Mouse (Mus musculus): ENCODE measurements around the gene Rnf151. TPM values are rescaled to one million over a fixed set of nuclear protein-coding genes. Genes with fewer than 3 reads are reported as not detected.
"Not testable (repeated sequence)": the region's sequence is repeated elsewhere in the genome, so short reads cannot be mapped to it uniquely, and the experiment has no call there.

Rnf151 gene
- total RNA-seq, 2 experiments from 2014 or later, result not detected

GRCm38 (mm10) chr17:24734513-24734912 lies 16.6 kb upstream of the Rnf151 start:
- intact Hi-C loops (cut with DNase I), result no loop called here

GRCm38 (mm10) chr17:24733434-24734050 lies 15.7 kb upstream of the Rnf151 start:
- no peak for DNase-seq (ENCODE audit: low spot score in 2 of 2)
- intact Hi-C loops (cut with DNase I), result no loop called here

More at GRCm38 (mm10) chr17:24734513-24734912, 16.6 kb upstream of the Rnf151 start:
- no peak for DNase-seq (ENCODE audit: low spot score in 2 of 2)

GRCm38 (mm10) chr17:24732233-24732935 lies 14.5 kb upstream of the Rnf151 start:
- no peak for DNase-seq (ENCODE audit: low spot score in 2 of 2)
- intact Hi-C loops (cut with DNase I), result no loop called here

- intact Hi-C loops (cut with DNase I), result no loop called here
- DNase-seq (ENCODE audit: low spot score in 2 of 2), result no peak
Observed at GRCm38 (mm10) chr17:24730787-24731186, 12.9 kb upstream of the Rnf151 start.

- intact Hi-C loops (cut with DNase I), result no loop called here
- DNase-seq (ENCODE audit: low spot score in 2 of 2), result no peak
Observed at GRCm38 (mm10) chr17:24729067-24729466, 11.2 kb upstream of the Rnf151 start.

- no peak for DNase-seq (ENCODE audit: low spot score in 2 of 2)
- intact Hi-C loops (cut with DNase I), result no loop called here
Observed at GRCm38 (mm10) chr17:24728184-24728583, 10.3 kb upstream of the Rnf151 start.

GRCm38 (mm10) chr17:24727618-24728017 lies 9.8 kb upstream of the Rnf151 start, which contains the start of gene Rpl3l:
Rpl3l (plus strand) TSS chr17:24727820.
- intact Hi-C loops (cut with DNase I), result no loop called here
- DNase-seq (ENCODE audit: low spot score in 2 of 2), result no peak

GRCm38 (mm10) chr17:24725637-24726390 lies 8.0 kb upstream of the Rnf151 start:
- no peak for DNase-seq (ENCODE audit: low spot score in 2 of 2)
- intact Hi-C loops (cut with DNase I), result no loop called here

- intact Hi-C loops (cut with DNase I), result no loop called here
- DNase-seq (ENCODE audit: low spot score in 2 of 2), result peak; percentile 94 to 95
Observed at GRCm38 (mm10) chr17:24724184-24724583, 6.3 kb upstream of the Rnf151 start, which contains the start of gene Ndufb10. Ndufb10 (minus strand) TSS chr17:24724478.

- intact Hi-C loops (cut with DNase I), result no loop called here
- DNase-seq (ENCODE audit: low spot score in 2 of 2), result peak in 1 of 2 experiments; percentile 20
Observed at GRCm38 (mm10) chr17:24723881-24724180, 6.0 kb upstream of the Rnf151 start.

GRCm38 (mm10) chr17:24723122-24723880 lies 5.4 kb upstream of the Rnf151 start:
- no peak for DNase-seq (ENCODE audit: low spot score in 2 of 2)
- intact Hi-C loops (cut with DNase I), result no loop called here

GRCm38 (mm10) chr17:24722220-24722924 lies 4.5 kb upstream of the Rnf151 start:
- no peak for DNase-seq (ENCODE audit: low spot score in 2 of 2)
- intact Hi-C loops (cut with DNase I), result no loop called here

- intact Hi-C loops (cut with DNase I); DNase-seq (ENCODE audit: low spot score in 2 of 2): not testable (repeated sequence)
Observed at GRCm38 (mm10) chr17:24721383-24721955, 3.6 kb upstream of the Rnf151 start.

- DNase-seq (ENCODE audit: low spot score in 2 of 2); intact Hi-C loops (cut with DNase I): not testable (repeated sequence)
Observed at GRCm38 (mm10) chr17:24720616-24721015, 2.8 kb upstream of the Rnf151 start.

GRCm38 (mm10) chr17:24719494-24720222 lies 1.8 kb upstream of the Rnf151 start:
- DNase-seq (ENCODE audit: low spot score in 2 of 2), result peak; percentile 99
- intact Hi-C loops (cut with DNase I), result no loop called here

- DNase-seq (ENCODE audit: low spot score in 2 of 2); intact Hi-C loops (cut with DNase I): not testable (repeated sequence)
Observed at GRCm38 (mm10) chr17:24718938-24719337, 1.1 kb upstream of the Rnf151 start.

GRCm38 (mm10) chr17:24716166-24716682 lies 1.6 kb downstream of the Rnf151 start:
- intact Hi-C loops (cut with DNase I), result no loop called here

GRCm38 (mm10) chr17:24715556-24715955 lies 2.3 kb downstream of the Rnf151 start:
- intact Hi-C loops (cut with DNase I), result no loop called here
- DNase-seq (ENCODE audit: low spot score in 2 of 2), result no peak

More at GRCm38 (mm10) chr17:24716166-24716682, 1.6 kb downstream of the Rnf151 start:
- no peak for DNase-seq (ENCODE audit: low spot score in 2 of 2)

All from left cerebral cortex, postnatal 25 days (tissue).